Mouse (Mus musculus): ENCODE measurements around the gene Lrrc58. TPM values are rescaled to one million over a fixed set of nuclear protein-coding genes. Genes with fewer than 3 reads are reported as not detected.

The Lrrc58 gene
- total and polyA plus RNA-seq, 2 experiments = 9.9 to 29.2 TPM

DNA sequence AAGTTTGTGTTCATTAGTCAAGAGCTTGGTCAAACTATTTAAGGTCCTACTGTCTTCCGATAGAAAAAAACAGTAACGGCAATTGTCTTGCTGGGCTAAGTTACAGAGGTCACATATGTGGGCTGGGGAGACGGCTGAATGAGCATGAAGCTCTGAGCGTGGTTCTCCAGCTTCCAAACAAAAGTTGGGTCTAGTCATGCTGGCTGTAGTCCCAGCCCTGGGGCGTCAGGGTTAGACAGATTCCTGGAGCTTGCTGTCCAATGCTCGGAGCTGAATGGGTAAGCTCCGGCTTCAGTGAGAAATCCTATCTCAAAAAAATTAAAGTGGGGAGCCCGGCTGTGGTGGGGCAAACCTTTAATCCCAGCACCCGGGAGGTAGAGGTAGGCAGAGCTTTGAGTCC lies 14.9 kb upstream of the Lrrc58 start:
- Histone ChIP-seq H3K9ac (ENCODE audit: low read depth, low read length) (no peak overlapping the region), H3K4me3 (ENCODE audit: insufficient read depth, low read depth, low read length) (no peak overlapping the region), H3K36me3 (ENCODE audit: control insufficient read depth, insufficient read depth, low read length) (no peaks in the 10 kb centered on the region), H3K4me1 (ENCODE audit: control insufficient read depth, insufficient read depth, low read length) (peaks cover 27% of the 10 kb centered on the region), H3K27ac (replicated peaks; ENCODE audit: insufficient read depth, low read depth, low read length) (no peak overlapping the region), H3K79me2 (ENCODE audit: control insufficient read depth, insufficient read depth, low read length) (0 out of 2 replicates have a peak, but pooled peaks cover 4% of the 10 kb centered on the region), H3K27me3 (ENCODE audit: control insufficient read depth, insufficient read depth, low read length) (no peaks in the 10 kb centered on the region)
- 32% methylated on average over 9 of the region's 9 CpGs for WGBS
- TF ChIP-seq CTCF (IDR thresholded peaks at IDR 0.05; ENCODE audit: low read depth, low read length) (no peak), POLR2A (IDR thresholded peaks at IDR 0.05; ENCODE audit: extremely low read depth, insufficient read depth, low read length) (no peak)
- DNase-seq (ENCODE audit: extremely low read depth, low read depth, low spot score) = peak; percentile 54

DNA sequence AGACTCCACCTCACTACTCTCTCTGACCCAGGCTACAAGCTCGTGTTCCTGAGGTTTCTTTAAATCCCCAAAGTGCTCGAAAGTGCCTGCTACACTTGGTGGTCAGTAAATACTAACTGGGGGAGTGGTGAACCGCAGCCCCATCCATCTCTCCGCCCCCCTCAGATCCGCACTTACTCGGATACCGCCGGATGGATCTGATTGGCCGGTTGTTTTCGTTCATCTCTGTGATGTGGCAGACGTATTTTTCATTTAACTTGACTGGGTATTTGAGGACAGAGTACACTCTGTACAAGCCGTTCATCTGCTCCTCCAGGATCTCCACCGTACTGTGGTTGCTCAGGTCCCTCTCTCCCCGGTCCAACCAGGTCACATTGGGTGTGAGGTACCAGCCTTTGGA lies 14.1 kb upstream of the Lrrc58 start:
- H3K4me3 ChIP-seq (ENCODE audit: insufficient read depth, low read depth, low read length) = no peak overlapping the region
- H3K27me3 ChIP-seq (ENCODE audit: control insufficient read depth, insufficient read depth, low read length) = no peaks in the 10 kb centered on the region
- no peaks in the 10 kb centered on the region for H3K36me3 ChIP-seq (ENCODE audit: control insufficient read depth, insufficient read depth, low read length)
- WGBS = 87% methylated on average over 14 of the region's 14 CpGs
- 0 out of 2 replicates have a peak, but pooled peaks cover 4% of the 10 kb centered on the region for H3K79me2 ChIP-seq (ENCODE audit: control insufficient read depth, insufficient read depth, low read length)
- TF ChIP-seq CTCF (IDR thresholded peaks at IDR 0.05; ENCODE audit: low read depth, low read length) = no peak
- TF ChIP-seq POLR2A (IDR thresholded peaks at IDR 0.05; ENCODE audit: extremely low read depth, insufficient read depth, low read length) = no peak
- DNase-seq (ENCODE audit: extremely low read depth, low read depth, low spot score) = no peak
- peaks cover 27% of the 10 kb centered on the region for H3K4me1 ChIP-seq (ENCODE audit: control insufficient read depth, insufficient read depth, low read length)
- no peak overlapping the region for H3K27ac ChIP-seq (replicated peaks; ENCODE audit: insufficient read depth, low read depth, low read length)
- H3K9ac ChIP-seq (ENCODE audit: low read depth, low read length) = no peak overlapping the region

DNA sequence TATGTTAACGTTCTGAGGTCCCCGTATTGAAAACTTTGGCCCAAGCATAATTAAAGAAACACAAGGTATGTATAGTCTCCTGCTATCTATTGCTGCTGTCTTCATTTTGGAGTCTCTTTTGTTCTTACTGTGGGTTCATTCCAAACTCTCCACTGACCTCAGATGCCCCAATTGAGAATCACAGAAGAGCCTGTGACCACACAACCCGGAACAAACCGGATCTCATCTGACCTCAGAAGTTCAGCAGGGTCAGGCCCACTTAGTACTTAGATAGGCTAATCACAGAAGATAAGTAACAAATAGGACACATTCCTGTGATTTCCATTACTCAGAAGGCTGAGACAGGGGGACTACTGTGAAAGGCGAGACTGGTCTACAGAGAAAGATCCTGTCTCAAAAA lies 13.6 kb upstream of the Lrrc58 start:
- Histone ChIP-seq H3K36me3 (ENCODE audit: control insufficient read depth, insufficient read depth, low read length) (no peaks in the 10 kb centered on the region), H3K79me2 (ENCODE audit: control insufficient read depth, insufficient read depth, low read length) (0 out of 2 replicates have a peak, but pooled peaks cover 4% of the 10 kb centered on the region), H3K9ac (ENCODE audit: low read depth, low read length) (no peak overlapping the region), H3K4me1 (ENCODE audit: control insufficient read depth, insufficient read depth, low read length) (peaks cover 27% of the 10 kb centered on the region), H3K27me3 (ENCODE audit: control insufficient read depth, insufficient read depth, low read length) (no peaks in the 10 kb centered on the region), H3K27ac (replicated peaks; ENCODE audit: insufficient read depth, low read depth, low read length) (peak overlapping the region; percentile 42), H3K4me3 (ENCODE audit: insufficient read depth, low read depth, low read length) (no peak overlapping the region)
- DNase-seq (ENCODE audit: extremely low read depth, low read depth, low spot score) = peak; percentile 59
- TF ChIP-seq POLR2A (IDR thresholded peaks at IDR 0.05; ENCODE audit: extremely low read depth, insufficient read depth, low read length) (no peak), CTCF (IDR thresholded peaks at IDR 0.05; ENCODE audit: low read depth, low read length) (no peak)
- 51% methylated on average over 5 of the region's 5 CpGs for WGBS

DNA sequence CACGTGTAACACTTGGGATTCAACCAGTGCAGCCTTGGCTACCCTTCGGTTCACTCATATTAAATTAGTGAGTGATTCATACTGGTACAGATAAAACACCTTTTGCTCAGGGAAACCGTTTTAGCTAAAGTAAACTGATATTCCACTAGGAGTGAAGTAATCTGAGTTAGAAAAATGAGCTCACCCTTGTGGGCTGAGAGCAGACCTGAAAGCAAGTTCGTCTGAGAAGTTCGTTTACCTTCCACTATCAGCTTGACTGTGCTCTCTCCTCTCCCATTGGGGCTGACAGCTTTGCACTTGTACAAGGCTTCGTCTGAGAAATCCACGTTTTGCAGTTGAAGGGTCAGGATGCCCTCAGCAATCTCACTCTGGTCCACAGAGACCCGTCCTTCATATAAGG lies 12.6 kb upstream of the Lrrc58 start:
- Histone ChIP-seq H3K27ac (replicated peaks; ENCODE audit: insufficient read depth, low read depth, low read length) (peak overlapping the region; percentile 86), H3K9ac (ENCODE audit: low read depth, low read length) (peak overlapping the region; percentile 7; the same call in 1 of the 2 replicates), H3K4me1 (ENCODE audit: control insufficient read depth, insufficient read depth, low read length) (peaks cover 25% of the 10 kb centered on the region), H3K36me3 (ENCODE audit: control insufficient read depth, insufficient read depth, low read length) (no peaks in the 10 kb centered on the region), H3K4me3 (ENCODE audit: insufficient read depth, low read depth, low read length) (no peak overlapping the region), H3K27me3 (ENCODE audit: control insufficient read depth, insufficient read depth, low read length) (no peaks in the 10 kb centered on the region), H3K79me2 (ENCODE audit: control insufficient read depth, insufficient read depth, low read length) (0 out of 2 replicates have a peak, but pooled peaks cover 4% of the 10 kb centered on the region)
- TF ChIP-seq POLR2A (IDR thresholded peaks at IDR 0.05; ENCODE audit: extremely low read depth, insufficient read depth, low read length) (no peak), CTCF (IDR thresholded peaks at IDR 0.05; ENCODE audit: low read depth, low read length) (no peak)
- 44% methylated on average over 8 of the region's 8 CpGs for WGBS
- DNase-seq (ENCODE audit: extremely low read depth, low read depth, low spot score) = peak; percentile 58

DNA sequence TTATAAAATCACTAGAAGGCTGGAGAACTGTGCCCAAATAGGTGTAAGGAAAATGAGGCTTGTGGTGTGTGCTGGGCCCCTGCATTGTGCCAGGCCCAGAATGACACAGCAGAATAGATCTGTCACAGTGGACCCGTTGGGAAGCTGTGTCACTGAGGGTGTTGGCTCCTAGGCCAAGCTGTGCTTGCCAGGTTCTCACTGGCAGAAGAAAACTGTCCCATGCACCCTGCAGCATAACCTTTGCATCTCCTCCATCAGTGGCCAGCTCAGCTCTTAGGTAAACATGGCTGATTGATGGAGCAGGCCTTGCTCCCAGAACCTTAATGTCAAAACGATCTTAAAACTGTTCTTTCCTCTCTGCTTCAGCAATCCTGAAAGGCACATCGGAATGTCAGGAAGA lies 11.9 kb upstream of the Lrrc58 start:
- Histone ChIP-seq H3K4me1 (ENCODE audit: control insufficient read depth, insufficient read depth, low read length) (peaks cover 25% of the 10 kb centered on the region), H3K27ac (replicated peaks; ENCODE audit: insufficient read depth, low read depth, low read length) (peak overlapping the region; percentile 86), H3K27me3 (ENCODE audit: control insufficient read depth, insufficient read depth, low read length) (no peaks in the 10 kb centered on the region), H3K79me2 (ENCODE audit: control insufficient read depth, insufficient read depth, low read length) (0 out of 2 replicates have a peak, but pooled peaks cover 4% of the 10 kb centered on the region), H3K4me3 (ENCODE audit: insufficient read depth, low read depth, low read length) (no peak overlapping the region), H3K36me3 (ENCODE audit: control insufficient read depth, insufficient read depth, low read length) (no peaks in the 10 kb centered on the region), H3K9ac (ENCODE audit: low read depth, low read length) (peak overlapping the region; percentile 12; the same call in 1 of the 2 replicates)
- DNase-seq (ENCODE audit: extremely low read depth, low read depth, low spot score) = peak; percentile 99
- TF ChIP-seq POLR2A (IDR thresholded peaks at IDR 0.05; ENCODE audit: extremely low read depth, insufficient read depth, low read length) (no peak), CTCF (IDR thresholded peaks at IDR 0.05; ENCODE audit: low read depth, low read length) (no peak)
- 28% methylated on average over 3 of the region's 3 CpGs for WGBS

DNA sequence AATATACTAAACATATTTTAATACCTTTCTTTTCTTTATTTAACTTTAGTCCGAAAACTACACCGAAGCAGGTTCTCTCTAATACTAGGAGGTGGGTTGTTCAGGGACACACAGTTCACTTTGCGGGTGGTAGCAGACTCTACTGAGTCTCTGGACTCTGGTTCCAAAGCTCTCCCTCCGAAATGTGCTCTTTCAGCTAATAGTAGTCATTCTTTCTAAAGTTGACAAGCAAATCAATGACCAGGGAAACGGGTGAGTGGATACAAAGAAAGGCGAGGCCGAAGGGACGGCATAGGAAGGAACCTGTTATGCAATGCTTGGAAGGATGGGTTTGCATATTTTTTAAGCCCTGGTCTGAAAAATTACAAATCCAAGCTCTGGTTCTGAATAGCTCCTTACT lies 10.7 kb upstream of the Lrrc58 start:
- DNase-seq (ENCODE audit: extremely low read depth, low read depth, low spot score) = no peak
- no peaks in the 10 kb centered on the region for H3K36me3 ChIP-seq (ENCODE audit: control insufficient read depth, insufficient read depth, low read length)

More for the DNA sequence above, 10.7 kb upstream of the Lrrc58 start:
- Histone ChIP-seq H3K4me1 (ENCODE audit: control insufficient read depth, insufficient read depth, low read length) (peaks cover 25% of the 10 kb centered on the region), H3K27ac (replicated peaks; ENCODE audit: insufficient read depth, low read depth, low read length) (no peak overlapping the region), H3K27me3 (ENCODE audit: control insufficient read depth, insufficient read depth, low read length) (no peaks in the 10 kb centered on the region), H3K79me2 (ENCODE audit: control insufficient read depth, insufficient read depth, low read length) (0 out of 2 replicates have a peak, but pooled peaks cover 4% of the 10 kb centered on the region), H3K9ac (ENCODE audit: low read depth, low read length) (no peak overlapping the region), H3K4me3 (ENCODE audit: insufficient read depth, low read depth, low read length) (no peak overlapping the region)
- no peak for TF ChIP-seq CTCF (IDR thresholded peaks at IDR 0.05; ENCODE audit: low read depth, low read length)
- TF ChIP-seq POLR2A (IDR thresholded peaks at IDR 0.05; ENCODE audit: extremely low read depth, insufficient read depth, low read length) = no peak
- WGBS = 59% methylated on average over 8 of the region's 8 CpGs
